Comparison of ENCODE assay signal across 9 mouse cellular contexts in the genomic region with DNA sequence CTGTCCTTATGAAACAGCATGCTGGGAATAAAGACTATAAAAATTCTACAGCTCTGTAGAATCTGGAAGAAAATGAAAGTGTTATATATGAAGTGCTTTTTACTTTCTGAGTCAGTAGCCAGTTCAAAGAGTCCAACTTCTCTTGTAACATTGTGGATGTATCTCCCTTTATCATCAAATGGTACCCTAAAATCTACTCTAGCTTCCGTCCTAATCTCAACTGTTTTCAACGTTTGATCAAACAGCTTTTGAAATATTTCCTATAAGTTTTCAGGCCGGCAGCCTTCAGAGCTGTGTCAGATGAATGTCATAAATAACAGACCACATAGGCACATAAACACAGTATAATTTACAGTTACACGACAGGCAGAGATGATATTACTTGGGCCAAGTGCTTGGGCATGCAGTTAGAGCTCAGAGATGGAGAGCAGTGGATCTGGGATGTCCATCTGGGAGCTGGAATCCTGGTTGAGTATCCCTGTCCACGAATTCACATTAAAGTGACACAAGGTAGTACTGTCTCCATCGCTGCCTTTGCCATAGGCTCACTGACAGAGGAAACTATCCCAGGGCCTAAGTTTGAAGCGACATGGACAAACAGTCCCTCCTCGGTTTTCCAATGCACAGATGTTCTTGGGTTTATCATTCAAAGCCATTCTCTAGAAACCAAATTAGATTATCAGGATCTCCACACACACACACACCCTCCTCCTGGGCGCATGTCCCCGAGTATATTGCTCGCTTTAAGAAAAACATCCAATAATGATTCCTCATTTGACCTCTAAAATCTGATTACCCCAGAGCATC. TPM values are rescaled to one million over a fixed set of nuclear protein-coding genes. Genes with fewer than 3 reads are reported as not detected.
DNase-seq lines count a peak whose midpoint lies in the region; ATAC-seq and TF ChIP-seq lines count a peak whose summit lies in the region.
"Had no signal": no experiment of that assay in that cellular context is flagged by ENCODE, and none has a peak within 500 bp of the region (broad histone marks: within the 10 kb centered on the region; RNA-seq: fewer than 3 reads in every experiment).

No protein-coding gene starts in this region.

- TF ChIP-seq POLR2A in heart, adult 2 months (IDR thresholded peaks at IDR 0.05; ENCODE audit: insufficient read depth, low read depth, low read length) = no peak

- TF ChIP-seq CTCF in heart, adult 2 months (IDR thresholded peaks at IDR 0.05) = no peak
- TF ChIP-seq CTCF in stomach, postnatal 0 days (IDR thresholded peaks at IDR 0.05; ENCODE audit: low read depth) = no peak
- TF ChIP-seq CTCF in liver, embryonic 14.5 days (IDR thresholded peaks at IDR 0.05; ENCODE audit: low read depth) = no peak

- no peaks in the 10 kb centered on the region for H3K27me3 ChIP-seq in heart, adult 2 months (ENCODE audit: control insufficient read depth, insufficient read depth, low read length)
- H3K27me3 ChIP-seq in stomach, embryonic 14.5 days (ENCODE audit: control insufficient read depth, insufficient read depth, low read length) = no peaks in the 10 kb centered on the region
- H3K27me3 ChIP-seq in stomach, postnatal 0 days (ENCODE audit: control insufficient read depth, insufficient read depth, low read length) = no peaks in the 10 kb centered on the region
- H3K27me3 ChIP-seq in liver, embryonic 14.5 days (ENCODE audit: control insufficient read depth, insufficient read depth, low read length) = peaks cover 11% of the 10 kb centered on the region; the same call in 1 of the 2 replicates

- peak overlapping the region; percentile 68 for H3K4me3 ChIP-seq in heart, adult 2 months
- no peak overlapping the region for H3K4me3 ChIP-seq in stomach, embryonic 14.5 days (ENCODE audit: low read depth, low read length)
- H3K4me3 ChIP-seq in stomach, postnatal 0 days (ENCODE audit: low read depth, low read length) = no peak overlapping the region
- H3K4me3 ChIP-seq in liver, embryonic 14.5 days (ENCODE audit: insufficient read depth in 1 of 2, low read depth in 2 of 2, low read length in 2 of 2) = no peak overlapping the region

- H3K4me1 ChIP-seq in heart, adult 2 months (ENCODE audit: control insufficient read depth, insufficient read depth, low read length) = peaks cover 22% of the 10 kb centered on the region
- peaks cover 16% of the 10 kb centered on the region for H3K4me1 ChIP-seq in stomach, embryonic 14.5 days (ENCODE audit: control insufficient read depth, insufficient read depth, low read length)
- 0 out of 2 replicates have a peak, but pooled peaks cover 2% of the 10 kb centered on the region for H3K4me1 ChIP-seq in stomach, postnatal 0 days (replicated peaks; ENCODE audit: control insufficient read depth, insufficient read depth)
- H3K4me1 ChIP-seq in liver, embryonic 14.5 days (replicated peaks; ENCODE audit: control insufficient read depth in 2 of 2, insufficient read depth in 2 of 2, low read length in 1 of 2) = peaks cover 14 to 28% of the 10 kb centered on the region in 2 experiments

- peak overlapping the region; percentile 57 for H3K4me2 ChIP-seq in stomach, embryonic 14.5 days (replicated peaks; ENCODE audit: low read depth, low read length)
- no peak overlapping the region; the same call in 1 of the 2 replicates for H3K4me2 ChIP-seq in stomach, postnatal 0 days (replicated peaks; ENCODE audit: low read depth)
- peak overlapping the region; percentile 70 for H3K4me2 ChIP-seq in liver, embryonic 14.5 days (ENCODE audit: low read depth)

- ATAC-seq in stomach, embryonic 14.5 days (ENCODE audit: insufficient number of reproducible peaks, insufficient read depth, low FRiP score, low read depth) = no peak
- ATAC-seq in stomach, postnatal 0 days (ENCODE audit: low FRiP score, low TSS enrichment) = no peak
- ATAC-seq in liver, embryonic 14.5 days (ENCODE audit: insufficient read depth) = no peak

- 48% methylated on average over 11 of the region's 11 CpGs for WGBS in heart, adult 2 months
- WGBS in stomach, embryonic 14.5 days = 74% methylated on average over 11 of the region's 11 CpGs
- 72% methylated on average over 11 of the region's 11 CpGs for WGBS in stomach, postnatal 0 days
- 29% methylated on average over 11 of the region's 11 CpGs for WGBS in liver, embryonic 14.5 days (ENCODE audit: insufficient replicate concordance)

- peak overlapping the region; percentile 37 for H3K9ac ChIP-seq in heart, adult 2 months (ENCODE audit: low read depth, low read length)
- H3K9ac ChIP-seq in stomach, embryonic 14.5 days (replicated peaks; ENCODE audit: low read depth, low read length) = no peak overlapping the region
- no peak overlapping the region for H3K9ac ChIP-seq in stomach, postnatal 0 days (ENCODE audit: low read length)
- H3K9ac ChIP-seq in liver, embryonic 14.5 days (replicated peaks) = no peak overlapping the region; the same call in 1 of the 2 replicates

- H3K27ac ChIP-seq in heart, adult 2 months = peak overlapping the region; percentile 100
- no peak overlapping the region for H3K27ac ChIP-seq in stomach, embryonic 14.5 days (ENCODE audit: low read length)
- no peak overlapping the region for H3K27ac ChIP-seq in stomach, postnatal 0 days (replicated peaks)
- no peak overlapping the region for H3K27ac ChIP-seq in liver, embryonic 14.5 days

- DNase-seq in heart, adult 2 months = no peak
- no peak for DNase-seq in heart, postnatal 36 days
- DNase-seq in stomach, postnatal 0 days (ENCODE audit: low spot score) = no peak
- DNase-seq in liver, embryonic 14.5 days (ENCODE audit: low read depth in 3 of 3, low spot score in 3 of 3) = peak in 1 of 3 experiments; percentile 16
- no peak for DNase-seq in adrenal gland, postnatal 14 days
- no peak for DNase-seq in frontal cortex, postnatal 36 days (ENCODE audit: low spot score in 2 of 2)
- no peak for DNase-seq in retina, embryonic 14.5 days (ENCODE audit: low spot score)
- DNase-seq: B cell, adult 2 months had no signal

- intact Hi-C loops in heart, adult 2 months (cut with DNase I) = loop anchor here (1.0 to 10.0 kb wide), 4 partner anchors 20 to 417 kb away; a partner anchor contains a TSS
- intact Hi-C loops in heart, postnatal 36 days (cut with DNase I) = loop anchor here (2.0 kb wide), 1 partner anchor 19 kb away; no protein-coding TSS in a partner anchor

- no peak for TF ChIP-seq EP300 in heart, adult 2 months (IDR thresholded peaks at IDR 0.05; ENCODE audit: insufficient read depth, low read depth, low read length)
- TF ChIP-seq EP300 in stomach, postnatal 0 days (optimal IDR thresholded peaks at IDR 0.05) = no peak
- peak; percentile 49 for TF ChIP-seq EP300 in liver, embryonic 14.5 days (IDR thresholded peaks at IDR 0.05; ENCODE audit: low read depth)

- no peaks in the 10 kb centered on the region for H3K9me3 ChIP-seq in stomach, embryonic 14.5 days (ENCODE audit: control insufficient read depth, low read depth, low read length)
- no peaks in the 10 kb centered on the region for H3K9me3 ChIP-seq in stomach, postnatal 0 days (ENCODE audit: control insufficient read depth, low read length)
- H3K9me3 ChIP-seq in liver, embryonic 14.5 days (ENCODE audit: control insufficient read depth, low read length) = no peaks in the 10 kb centered on the region

- peaks cover 11% of the 10 kb centered on the region for H3K79me2 ChIP-seq in heart, adult 2 months (replicated peaks; ENCODE audit: control insufficient read depth, insufficient read depth, low read length)

- peaks cover 35% of the 10 kb centered on the region for H3K36me3 ChIP-seq in heart, adult 2 months (ENCODE audit: control insufficient read depth, insufficient read depth, low read length)
- no peaks in the 10 kb centered on the region for H3K36me3 ChIP-seq in stomach, embryonic 14.5 days (ENCODE audit: control insufficient read depth, insufficient read depth, low read length)
- no peaks in the 10 kb centered on the region for H3K36me3 ChIP-seq in stomach, postnatal 0 days (ENCODE audit: control insufficient read depth, insufficient read depth, low read length)
- no peaks in the 10 kb centered on the region for H3K36me3 ChIP-seq in liver, embryonic 14.5 days (replicated peaks; ENCODE audit: control insufficient read depth, insufficient read depth, low read depth)

RNA-seq across cellular contexts. Expression of a gene that starts 4.4 kb away (rescaled TPM):
- total RNA-seq in heart, adult 2 months (2021) = 10 to 100 TPM; 18.4 to 18.9 TPM
- polyA plus RNA-seq in heart, adult 2 months (2012; rRNA removed) = 10.3 and 15.7 TPM in 2 replicates
- 10 to 100 TPM; 16.3 to 17.0 TPM for total RNA-seq in heart, postnatal 36 days (2021)
- 24.6 and 31.2 TPM in 2 replicates for polyA plus RNA-seq in stomach, embryonic 14.5 days (2014; fragmentation: Nextera tagmentation; extraction: Ambion mirVana)
- polyA plus RNA-seq in stomach, postnatal 0 days (2015; fragmentation: Nextera tagmentation; extraction: Ambion mirVana) = 15.4 and 16.4 TPM in 2 replicates
- polyA plus RNA-seq in liver, embryonic 14.5 days (2012; rRNA removed) = 1.4 and 1.7 TPM in 2 replicates
- 3.6 and 4.9 TPM in 2 replicates for polyA plus RNA-seq in liver, embryonic 14.5 days (2014; fragmentation: Nextera tagmentation; extraction: Ambion mirVana)
- total RNA-seq in adrenal gland, postnatal 14 days (2021) = 18.3 and 20.2 TPM in 2 replicates
